In the genomic region with DNA sequence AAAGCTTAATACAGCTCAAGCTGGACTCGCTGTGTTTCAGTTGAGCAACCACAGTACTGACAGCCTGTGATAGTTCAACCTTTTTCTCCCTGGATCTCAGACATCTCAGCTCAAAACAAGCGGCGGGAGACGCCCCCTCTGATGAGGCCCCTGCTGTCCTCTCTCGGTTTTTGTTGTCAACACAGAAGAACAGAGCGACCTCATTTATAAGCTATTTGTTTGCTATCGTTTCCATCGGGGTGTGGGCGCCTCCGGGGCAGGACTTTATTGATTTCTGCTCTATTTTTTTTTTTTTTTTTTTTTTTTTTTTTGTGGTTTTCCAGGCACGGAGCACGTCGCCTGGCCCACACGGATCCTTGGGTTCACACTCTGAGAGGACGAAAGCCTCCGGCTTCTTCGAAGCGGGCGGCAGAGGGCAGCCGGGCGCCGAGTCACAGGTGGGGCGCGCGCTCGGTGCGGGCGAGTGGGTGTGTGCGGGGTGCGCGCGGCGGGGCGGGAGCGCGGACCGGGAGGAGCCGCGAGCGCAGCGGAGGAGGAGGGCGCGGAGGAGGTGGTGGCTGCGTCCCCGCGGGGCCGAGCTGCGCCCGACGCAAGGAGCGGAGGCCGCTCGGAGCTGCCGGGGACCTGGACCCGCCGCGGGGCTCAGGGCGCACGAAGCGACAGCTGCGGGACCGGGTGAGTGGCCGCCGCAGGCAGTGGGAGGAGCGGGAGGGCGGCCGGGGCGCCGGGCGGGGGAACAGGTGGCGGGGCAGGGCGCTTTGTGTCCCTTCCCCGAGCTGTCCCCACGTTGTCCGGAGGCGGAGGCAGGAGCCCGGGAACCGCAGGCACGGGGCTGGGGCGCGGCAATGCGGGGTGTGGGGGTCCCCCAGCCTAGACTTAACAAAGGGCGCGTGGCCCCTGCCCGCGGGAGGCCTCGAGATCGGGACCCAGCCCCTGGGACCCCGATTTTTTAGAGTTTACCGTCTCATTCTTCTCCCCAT, we compare ENCODE assay signal across 8 mouse cellular contexts. TPM values are rescaled to one million over a fixed set of nuclear protein-coding genes. Genes with fewer than 3 reads are reported as not detected.
DNase-seq lines count a peak whose midpoint lies in the region; ATAC-seq and TF ChIP-seq lines count a peak whose summit lies in the region.

A gene (plus strand): TSS at position 512 of the 980 bp plus-strand sequence.

- H3K4me3 ChIP-seq in gastrocnemius, adult 2 months, result peak within 1 kb of the TSS; percentile 94
- peak within 1 kb of the TSS; percentile 93 for H3K4me3 ChIP-seq in hindbrain, embryonic 15.5 days

- peak within 1 kb of the TSS; percentile 86 for H3K27ac ChIP-seq in gastrocnemius, adult 2 months
- peak within 1 kb of the TSS; percentile 93 for H3K27ac ChIP-seq in hindbrain, embryonic 15.5 days (replicated peaks)

- peak; percentile 87 for ATAC-seq in hindbrain, embryonic 15.5 days (ENCODE audit: low FRiP score, low read depth)

- WGBS in hindbrain, embryonic 15.5 days, result under 1% methylated on average over 68 of the region's 90 CpGs

- H3K9ac ChIP-seq in hindbrain, embryonic 15.5 days, result peak within 1 kb of the TSS; percentile 83

- TF ChIP-seq CTCF in gastrocnemius, adult 2 months (IDR thresholded peaks at IDR 0.05), result peak; percentile 71

- H3K9me3 ChIP-seq in hindbrain, embryonic 15.5 days, result no peaks in the 10 kb centered on the region

- H3K4me1 ChIP-seq in hindbrain, embryonic 15.5 days (replicated peaks), result peaks cover 23% of the 10 kb centered on the region

- H3K27me3 ChIP-seq in hindbrain, embryonic 15.5 days, result no peaks in the 10 kb centered on the region

- no peaks in the 10 kb centered on the region for H3K36me3 ChIP-seq in hindbrain, embryonic 15.5 days

- intact Hi-C loops in gastrocnemius, adult 2 months (cut with DNase I), result loop anchor here (1.0 to 5.0 kb wide), 3 partner anchors 86 to 137 kb away; no protein-coding TSS in a partner anchor

- peak; percentile 90 for DNase-seq in ZHBTc4 (ENCODE audit: low read depth, low spot score)
- DNase-seq in cerebellum, postnatal 4 days (ENCODE audit: low spot score in 2 of 2), result peak; percentile 76 to 85
- DNase-seq in gastrocnemius, adult 2 months, result peak; percentile 92
- DNase-seq in left cerebral cortex, adult 11 months (ENCODE audit: low spot score), result peak; percentile 72
- peak; percentile 85 for DNase-seq in lung, postnatal 25 days (ENCODE audit: low spot score)
- DNase-seq in retina, postnatal 7 days (ENCODE audit: low read depth, low spot score), result peak; percentile 82
- DNase-seq in urinary bladder, adult 18-20 months (ENCODE audit: low spot score in 2 of 2), result peak; percentile 81 to 84

- H3K4me2 ChIP-seq in hindbrain, embryonic 15.5 days, result peak within 1 kb of the TSS; percentile 70

RNA-seq across cellular contexts. Expression of the gene that starts here (rescaled TPM):
- 1 to 10 TPM; 5.4 to 5.8 TPM for total RNA-seq in gastrocnemius, adult 2 months (2021)
- 39.9 and 42.6 TPM in 2 replicates for polyA plus RNA-seq in hindbrain, embryonic 15.5 days (2015; fragmentation: Nextera tagmentation; extraction: Ambion mirVana)

Comparison
In these comparisons a context has a peak if more than half of its experiments do, and no peak if none do; other contexts are left out.
1. Peak in every context shown above with its lines: DNase-seq, ATAC-seq, H3K4me3 ChIP-seq and H3K27ac ChIP-seq.